Mouse (Mus musculus): ENCODE results near the gene Gm7942. TPM values are rescaled to one million over a fixed set of nuclear protein-coding genes. Genes with fewer than 3 reads are reported as not detected.

The Gm7942 gene
- polyA plus RNA-seq (2012; rRNA removed), result not detected in 2 replicates

DNA sequence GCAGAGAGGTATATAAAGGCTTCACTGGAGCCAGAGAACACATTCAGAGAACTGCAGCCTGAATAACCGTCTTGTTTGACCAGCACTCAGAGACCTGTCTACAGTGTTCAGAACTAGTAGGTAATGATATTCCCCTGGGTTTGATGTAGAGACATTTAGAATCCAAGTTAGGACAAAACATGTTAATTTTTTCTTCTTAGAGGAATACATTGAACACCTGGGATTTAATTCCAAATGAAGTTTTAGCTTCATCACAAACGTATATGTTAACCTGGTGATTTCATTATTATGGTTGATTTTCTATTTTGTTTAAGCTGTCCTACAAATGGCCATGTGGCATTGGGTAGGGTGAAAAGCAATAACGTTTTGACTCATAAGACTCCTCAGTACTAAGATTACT, at the start of gene Gm7942:
Gm7942 (plus strand) TSS at position 301 of the 400 bp plus-strand sequence.

Other genes with a start within 250 kb of the Gm7942 start
- gene Gm3183, start 241.5 kb upstream of the Gm7942 start, polyA plus RNA-seq (2012; rRNA removed), result not detected in 2 replicates
- gene Gm6367, start 118.3 kb upstream of the Gm7942 start, polyA plus RNA-seq (2012; rRNA removed), result not detected in 2 replicates
- not detected in 2 replicates for gene Gm16513, start 75.7 kb downstream of the Gm7942 start, polyA plus RNA-seq (2012; rRNA removed)
- gene Gm10424, start 165.8 kb downstream of the Gm7942 start, polyA plus RNA-seq (2012; rRNA removed), result not detected in 2 replicates
- gene Gm3259, start 199.0 kb downstream of the Gm7942 start, polyA plus RNA-seq (2012; rRNA removed), result not detected in 2 replicates